Mouse (Mus musculus) heart, embryonic 13.5 days (tissue): Measurements from ENCODE around the gene Gm21310. TPM values are rescaled to one million over a fixed set of nuclear protein-coding genes. Genes with fewer than 3 reads are reported as not detected.
"Not testable (repeated sequence)": the region's sequence is repeated elsewhere in the genome, so short reads cannot be mapped to it uniquely, and the experiment has no call there.

Experiments
- ATAC-seq: fragments of 200-750 bp; cut with Nextera tagmentation; 2 replicates; pipeline ENCODE4 v1.8.0; 2017; ENCODE audit warnings: moderate TSS enrichment; ENCODE audit not compliant: insufficient number of reproducible peaks, low FRiP score, low TSS enrichment; ENCODE audit errors: extremely low read depth
- H3K27ac ChIP-seq: fragments of 300-500 bp; sonication (generic); replicated peaks from 2 replicates; pipeline ENCODE4 v1.5.1; 2015; ENCODE audit warnings: moderate library complexity, mild to moderate bottlenecking, inconsistent platforms
- H3K27me3 ChIP-seq: fragments of 300-500 bp; sonication (generic); replicated peaks from 2 replicates; pipeline ENCODE4 v1.6.1; 2015; ENCODE audit warnings: mild to moderate bottlenecking, inconsistent platforms
- H3K36me3 ChIP-seq: fragments of 300-500 bp; sonication (generic); 2 replicates; pipeline ENCODE4 v1.6.1; 2015; ENCODE audit warnings: mild to moderate bottlenecking, inconsistent platforms
- H3K4me1 ChIP-seq: fragments of 300-500 bp; sonication (generic); 2 replicates; pipeline ENCODE4 v1.6.1; 2015; ENCODE audit warnings: inconsistent platforms
- H3K4me2 ChIP-seq: fragments of 300-500 bp; sonication (generic); 2 replicates; pipeline ENCODE4 v1.6.1; 2015; ENCODE audit warnings: inconsistent platforms, mild to moderate bottlenecking, moderate library complexity
- H3K4me3 ChIP-seq: fragments of 300-500 bp; sonication (generic); 2 replicates; pipeline ENCODE4 v1.5.1; 2015; ENCODE audit warnings: moderate library complexity, mild to moderate bottlenecking, inconsistent platforms
- H3K9ac ChIP-seq: fragments of 300-500 bp; sonication (generic); 2 replicates; pipeline ENCODE4 v1.6.1; 2015; ENCODE audit warnings: inconsistent platforms, mild to moderate bottlenecking, moderate library complexity
- H3K9me3 ChIP-seq: fragments of 300-500 bp; sonication (generic); 2 replicates; pipeline ENCODE4 v1.6.1; 2016; ENCODE audit warnings: inconsistent platforms
- polyA plus RNA-seq: library from polyadenylated mRNA; unstranded; fragments of >200 nt; fragmentation: Nextera tagmentation; extraction: Ambion mirVana; gene quantifications from 2 replicates; pipeline ENCODE4 v1.2.1, GENCODE M21; 2015

Gene Gm21310
- not detected in 2 replicates for polyA plus RNA-seq

DNA sequence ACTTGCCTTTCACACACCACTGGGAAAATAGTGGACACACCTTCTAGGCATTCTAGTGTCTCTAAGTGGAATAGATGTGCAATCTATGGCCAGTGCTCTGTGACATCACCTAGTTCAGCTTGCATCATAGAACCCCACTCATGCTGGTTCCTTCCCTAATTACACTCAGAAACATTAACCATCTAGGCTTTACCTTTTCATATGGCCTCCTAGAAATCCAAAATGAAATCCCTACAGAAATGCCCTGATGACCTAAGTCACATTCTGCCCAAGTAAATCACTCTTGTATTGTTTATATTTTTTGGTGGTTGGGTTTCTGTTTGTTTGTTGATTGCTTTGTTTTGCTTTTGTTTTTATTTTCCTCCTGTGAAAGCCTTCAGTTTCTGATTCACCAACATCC lies at the start of gene Gm21310:
Gm21310 (minus strand) TSS at position 101 of the 400 bp plus-strand sequence.
- not testable (repeated sequence) for ATAC-seq, H3K9me3 ChIP-seq, H3K4me1 ChIP-seq

More for the DNA sequence above, at the start of gene Gm21310:
- H3K4me2 ChIP-seq, H3K4me3 ChIP-seq, H3K27ac ChIP-seq, H3K27me3 ChIP-seq, H3K36me3 ChIP-seq, H3K9ac ChIP-seq: not testable (repeated sequence)

Other genes with a start within 250 kb of the Gm21310 start
- gene Gm20834, start 177.4 kb upstream of the Gm21310 start, polyA plus RNA-seq, result not detected in 2 replicates